Mouse (Mus musculus): ENCODE results near the gene Spats2l. TPM values are rescaled to one million over a fixed set of nuclear protein-coding genes. Genes with fewer than 3 reads are reported as not detected.

Gene Spats2l
- polyA plus RNA-seq, 2 experiments from 2014 or later, result 0.54 to 1.0 TPM

DNA sequence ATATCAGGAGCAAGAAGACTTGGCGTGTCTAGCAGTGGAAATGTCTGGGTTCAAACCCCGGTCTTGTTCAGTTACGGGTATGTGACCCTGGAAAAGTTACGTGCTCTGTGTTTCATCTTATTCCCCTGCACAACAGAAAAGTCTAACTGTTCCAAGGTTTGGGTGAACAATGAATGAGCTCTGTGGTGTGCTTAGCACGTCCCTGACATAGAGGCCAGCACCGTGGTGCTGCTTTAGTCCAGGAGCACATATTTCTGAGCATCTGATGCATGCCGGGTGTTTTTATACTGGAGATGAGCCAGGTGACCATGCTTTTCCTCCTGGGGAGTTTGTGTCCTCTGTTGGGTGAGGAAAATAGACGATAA is 116.9 kb downstream of the Spats2l start:
- ATAC-seq, result no peak

DNA sequence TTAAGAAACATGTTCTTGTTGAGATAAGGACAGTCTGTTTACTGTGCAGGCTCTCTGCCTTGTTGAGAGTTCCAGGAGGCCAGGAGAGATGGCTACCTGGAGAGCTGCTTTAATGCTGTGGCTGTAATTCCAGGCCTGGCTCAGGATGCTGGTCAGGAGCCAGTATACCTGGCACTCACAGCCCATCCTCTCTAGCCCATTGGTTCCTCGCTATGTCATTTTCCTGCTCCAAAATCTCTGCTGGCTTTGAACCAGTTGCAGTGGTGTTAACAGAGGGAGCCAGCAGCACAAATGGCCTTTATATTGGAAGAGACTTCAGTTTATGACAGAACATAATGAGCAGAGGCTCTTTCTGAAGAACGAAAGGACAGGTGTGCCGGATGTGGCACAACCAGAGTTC is 127.5 kb downstream of the Spats2l start:
- ATAC-seq, result no peak

DNA sequence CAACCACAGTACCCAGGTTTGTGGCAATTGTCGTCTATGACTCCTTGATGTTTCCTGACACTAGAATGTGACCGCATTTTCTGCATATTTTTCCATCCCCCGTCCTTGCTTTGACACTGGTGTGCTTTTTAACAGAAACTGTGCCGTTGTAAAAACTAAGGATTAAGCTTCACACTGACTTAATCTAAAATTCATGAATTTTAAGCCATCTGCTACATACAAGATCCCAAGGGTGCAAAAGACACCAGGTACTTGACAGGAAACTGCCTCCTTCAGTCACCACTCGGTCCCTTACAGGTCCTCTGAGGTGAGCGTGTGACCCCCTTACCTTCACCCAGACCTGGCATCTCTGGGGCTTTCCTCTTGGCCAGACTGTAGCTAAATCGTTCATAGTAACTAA is 129.8 kb downstream of the Spats2l start:
- no peak for ATAC-seq

DNA sequence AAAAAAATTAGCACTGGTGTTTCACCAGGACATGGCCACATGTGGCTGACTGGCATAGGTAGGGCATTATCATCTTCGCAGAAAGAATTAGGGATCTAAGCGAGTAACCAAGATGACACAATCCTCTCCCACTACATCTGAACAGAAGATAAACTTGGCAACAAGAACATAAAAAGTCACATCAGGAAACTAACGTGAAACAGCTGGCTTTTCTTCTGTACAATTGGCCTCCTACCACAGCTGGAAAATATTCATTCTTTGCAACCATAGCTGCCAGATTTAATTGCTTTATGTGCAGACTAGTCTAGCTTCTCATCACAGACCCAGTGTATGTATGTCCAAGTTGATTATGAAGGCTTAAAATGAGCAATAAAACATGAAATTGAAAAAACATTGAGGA is 131.9 kb downstream of the Spats2l start:
- no peak for ATAC-seq

DNA sequence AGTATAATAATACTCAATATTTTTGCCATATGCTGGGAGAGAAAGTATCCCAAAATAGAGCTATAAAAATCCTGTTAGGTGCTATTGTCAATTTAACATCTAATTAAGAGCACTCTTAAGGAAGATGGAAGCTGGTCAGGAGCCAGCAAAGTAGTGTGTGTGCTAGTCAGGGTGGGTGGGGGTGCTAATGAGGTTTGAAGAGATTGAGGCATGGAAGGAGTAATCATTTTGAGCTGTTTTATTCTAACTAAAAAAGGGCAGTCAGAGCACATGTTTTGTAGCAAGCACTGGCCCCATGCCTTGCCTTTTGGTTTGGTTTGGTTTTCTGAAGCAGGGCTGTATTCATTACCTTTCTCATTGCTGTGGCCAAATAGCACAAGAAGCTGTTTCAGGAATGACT is 132.3 kb downstream of the Spats2l start:
- no peak for ATAC-seq

DNA sequence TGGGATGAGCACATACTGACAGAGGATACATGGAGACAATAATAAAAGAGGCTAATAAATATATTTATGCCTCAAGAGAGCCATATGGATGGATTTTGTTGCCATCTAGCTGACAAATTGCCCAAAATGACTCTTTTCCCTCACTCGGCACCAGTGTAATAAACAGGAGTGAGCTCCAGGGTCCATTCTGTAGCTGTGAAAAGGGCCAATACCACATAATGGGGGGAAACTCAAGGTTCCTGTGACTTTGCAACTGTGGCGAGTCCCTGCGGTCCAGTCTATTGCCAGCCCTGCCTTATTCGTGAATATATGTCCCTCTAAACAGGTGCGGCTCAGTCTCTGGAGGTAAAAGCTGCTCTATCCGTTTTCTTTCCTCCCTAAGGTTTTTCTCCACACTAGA is 137.6 kb downstream of the Spats2l start:
- no peak for ATAC-seq

DNA sequence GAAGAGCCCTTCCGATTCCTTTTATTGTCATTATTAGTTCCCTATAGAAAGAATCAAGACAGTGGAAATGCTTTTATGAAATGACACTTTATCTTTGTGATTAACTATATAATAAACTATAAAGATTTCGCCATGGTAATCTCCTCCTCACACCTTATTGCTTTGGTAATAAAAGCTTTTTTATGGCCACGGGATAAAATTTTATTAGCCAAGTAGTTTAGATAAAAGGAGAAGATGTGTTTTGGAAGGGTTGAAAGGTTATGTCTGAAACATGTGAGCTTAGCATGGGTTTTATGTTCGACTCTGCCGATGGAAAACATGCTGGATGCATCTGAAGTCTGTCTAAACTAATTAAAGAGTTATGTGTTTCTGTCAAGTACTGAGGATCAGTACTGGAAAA is 143.4 kb downstream of the Spats2l start:
- no peak for ATAC-seq

DNA sequence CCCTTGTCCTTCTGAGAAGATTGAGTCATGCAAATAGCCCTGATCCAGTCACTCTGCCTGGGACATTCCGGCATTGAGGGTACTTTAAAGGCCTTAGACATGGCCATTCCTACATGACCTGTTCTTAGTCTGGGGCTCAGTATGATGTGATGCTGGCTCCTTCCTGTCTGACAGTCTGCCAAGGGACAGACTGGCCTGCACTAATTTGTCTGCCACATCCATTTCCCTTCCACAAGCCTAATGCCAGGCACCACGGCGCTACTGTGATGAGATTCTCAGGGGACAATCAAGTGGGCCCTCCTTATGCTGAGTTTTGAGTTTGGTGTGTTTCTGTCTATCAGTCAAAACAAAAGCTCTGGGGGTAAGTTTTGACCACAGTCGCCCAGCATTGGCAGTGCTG is 144.6 kb downstream of the Spats2l start:
- no peak for ATAC-seq

DNA sequence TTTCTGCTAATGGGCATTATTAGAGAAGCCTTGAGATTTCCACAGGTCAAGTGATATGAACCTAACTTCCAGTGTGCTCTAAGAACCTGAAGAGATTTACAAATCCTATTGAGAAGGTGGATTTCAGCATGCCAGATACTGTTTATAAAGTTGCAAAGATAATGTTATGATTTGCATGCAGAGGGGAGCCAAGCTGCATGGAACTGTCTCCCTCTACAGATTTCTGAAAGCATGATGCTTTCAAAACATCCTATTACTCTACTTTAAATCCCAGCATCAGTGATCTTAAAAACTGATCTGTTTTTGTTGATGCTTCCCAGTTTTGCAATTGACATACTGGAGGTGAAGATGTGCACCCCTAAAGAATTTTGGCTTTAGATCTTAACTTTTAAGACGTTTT is 160.3 kb downstream of the Spats2l start:
- ATAC-seq, result no peak

DNA sequence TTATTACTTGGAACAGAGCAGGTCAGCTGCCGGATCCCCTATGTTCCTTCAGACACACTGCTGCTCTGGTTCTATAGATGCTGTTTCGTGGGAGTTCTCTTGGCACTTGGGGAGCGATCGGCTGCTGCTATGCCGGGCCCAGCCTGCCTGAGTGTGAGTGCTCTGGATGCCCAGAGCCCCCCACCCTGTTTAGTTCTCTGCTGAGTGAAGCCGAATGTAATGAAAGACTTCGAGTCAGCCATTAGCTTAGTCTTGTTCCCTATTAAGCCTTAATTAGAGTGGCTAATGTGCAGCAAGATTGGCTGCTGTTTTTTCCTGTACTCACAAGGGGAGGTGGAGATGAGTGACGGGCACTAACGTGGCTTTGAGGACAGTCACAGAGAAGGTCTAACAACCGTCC is 166.7 kb downstream of the Spats2l start:
- ATAC-seq, result no peak

DNA sequence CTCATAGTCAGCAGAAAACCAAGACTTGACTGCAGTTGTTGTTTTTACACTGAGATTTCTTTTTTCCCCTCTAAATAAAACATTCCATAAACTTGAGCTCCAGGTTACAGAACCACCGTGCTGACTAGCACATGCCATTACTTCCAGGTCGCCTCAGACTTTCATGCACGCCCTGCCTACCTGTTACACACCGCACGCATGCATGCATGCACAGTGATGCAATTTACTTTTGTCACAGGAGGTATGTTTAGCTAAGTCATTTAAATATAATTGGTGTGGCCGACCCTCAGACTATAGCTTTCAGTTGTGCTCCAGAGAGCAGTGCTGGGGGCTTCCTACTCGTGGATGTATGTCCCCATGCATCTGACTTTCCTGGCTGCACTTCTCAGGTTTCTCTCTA is 167.1 kb downstream of the Spats2l start:
- ATAC-seq, result no peak

DNA sequence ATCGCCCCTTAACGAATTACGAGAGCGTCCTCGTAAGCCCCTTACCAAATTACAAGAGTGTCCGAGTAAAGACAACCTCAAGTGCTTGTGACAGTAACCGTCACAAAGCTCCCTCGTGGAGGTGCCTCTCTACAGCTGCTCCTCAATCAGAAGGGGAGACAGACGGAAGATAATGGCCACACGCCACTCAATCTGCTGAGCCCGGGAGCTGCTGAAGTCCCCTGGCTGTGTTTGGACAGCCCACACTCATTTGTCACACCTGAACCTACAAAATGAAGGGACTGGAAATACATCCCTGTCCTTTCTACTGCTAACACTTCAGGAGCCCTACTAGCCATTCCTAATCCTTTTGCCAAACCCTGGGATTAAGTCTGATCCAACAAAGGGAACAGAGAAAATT is 167.8 kb downstream of the Spats2l start:
- no peak for ATAC-seq

DNA sequence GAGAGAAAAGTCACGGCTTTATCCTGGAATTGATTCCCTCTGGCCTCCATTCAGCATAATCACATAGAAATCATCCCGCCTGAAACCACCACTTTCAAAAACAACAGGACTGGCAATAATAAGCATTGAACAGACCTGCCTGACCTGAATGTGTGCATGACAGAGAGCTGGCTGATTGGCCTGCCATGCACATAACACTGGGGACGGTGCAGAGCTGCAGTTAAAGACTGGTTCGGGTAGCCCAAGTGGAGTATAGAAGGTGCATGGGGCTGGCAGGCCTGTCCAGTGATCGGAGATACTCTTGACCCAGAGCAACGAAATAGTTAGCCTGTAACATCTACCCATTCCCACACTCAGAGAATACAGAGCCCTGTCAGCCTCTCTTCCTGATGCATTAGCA is 168.3 kb downstream of the Spats2l start:
- no peak for ATAC-seq

DNA sequence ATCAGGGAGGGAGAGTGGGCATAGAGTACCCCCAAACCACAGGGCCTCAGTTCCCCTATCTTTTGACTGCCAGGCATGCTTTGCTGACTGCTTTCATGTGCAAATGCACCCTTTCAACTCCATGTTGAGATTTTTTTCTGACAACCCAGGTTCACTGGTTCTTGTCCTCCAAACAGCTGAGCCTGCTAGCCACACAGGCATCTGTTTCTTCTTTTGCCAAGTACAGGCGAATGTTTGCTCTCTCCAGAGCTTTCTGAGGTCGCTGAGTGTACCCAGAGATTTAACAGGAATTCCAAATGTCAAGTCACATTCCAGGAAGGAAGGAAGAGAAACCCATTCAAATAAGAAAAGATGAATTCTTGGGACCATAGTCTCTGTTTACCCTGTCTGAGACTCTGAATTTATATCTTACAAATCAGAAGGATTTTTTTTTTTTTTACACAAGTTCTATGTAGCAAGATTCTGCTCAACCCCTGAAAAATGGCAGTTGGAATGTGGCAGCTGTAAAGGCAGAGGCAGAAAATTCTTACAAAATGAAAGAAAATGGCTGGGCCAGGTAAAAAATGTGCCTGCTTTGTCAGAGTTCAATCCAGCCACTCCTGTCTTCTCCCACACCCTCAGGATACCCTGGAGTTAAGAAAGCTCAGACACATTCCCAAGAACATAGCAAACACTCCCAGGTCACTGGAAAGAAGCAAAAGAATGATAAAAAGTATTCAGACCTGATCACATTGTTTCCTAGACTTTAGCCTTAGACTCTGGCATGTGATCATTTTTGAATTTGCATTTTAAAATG is 173.8 kb downstream of the Spats2l start:
- no peak for ATAC-seq

DNA sequence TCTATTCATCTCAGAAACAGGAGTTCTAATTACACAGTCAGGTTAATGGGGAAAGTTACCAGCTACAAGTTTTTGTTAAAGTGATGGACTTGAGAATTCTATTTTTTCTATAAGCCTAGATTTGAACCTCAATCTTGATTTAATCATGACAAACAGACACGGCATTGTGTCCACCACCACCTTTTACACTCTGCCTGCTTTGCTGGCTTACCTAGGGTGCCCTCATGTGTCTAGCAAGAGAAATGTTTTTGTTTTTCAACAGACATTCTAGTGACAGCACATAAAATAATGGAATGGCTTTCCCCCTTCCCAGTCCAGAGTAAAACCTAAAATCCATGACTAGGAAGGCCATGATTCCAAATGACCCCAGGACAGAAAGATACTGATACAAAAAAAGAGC is 175.2 kb downstream of the Spats2l start:
- ATAC-seq, result no peak

DNA sequence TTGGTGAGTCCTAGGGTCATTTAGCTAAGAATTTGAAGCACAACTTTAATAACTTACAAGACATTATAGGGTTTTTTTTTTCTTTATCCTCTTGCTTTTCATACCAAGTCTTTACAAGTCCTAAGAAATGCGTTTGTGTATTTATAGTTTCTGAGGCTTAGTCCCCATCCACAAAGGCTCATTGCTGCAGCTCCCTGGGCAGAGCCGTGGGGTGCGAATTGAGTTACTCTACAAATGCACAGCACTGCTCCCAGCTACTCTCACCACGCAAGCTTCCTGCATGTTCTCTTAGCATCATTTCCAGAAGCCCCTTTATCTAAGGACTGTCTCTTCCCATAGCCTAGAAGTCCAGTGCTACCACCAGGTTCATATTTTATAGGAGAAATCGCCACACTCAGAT is 175.8 kb downstream of the Spats2l start:
- no peak for ATAC-seq

DNA sequence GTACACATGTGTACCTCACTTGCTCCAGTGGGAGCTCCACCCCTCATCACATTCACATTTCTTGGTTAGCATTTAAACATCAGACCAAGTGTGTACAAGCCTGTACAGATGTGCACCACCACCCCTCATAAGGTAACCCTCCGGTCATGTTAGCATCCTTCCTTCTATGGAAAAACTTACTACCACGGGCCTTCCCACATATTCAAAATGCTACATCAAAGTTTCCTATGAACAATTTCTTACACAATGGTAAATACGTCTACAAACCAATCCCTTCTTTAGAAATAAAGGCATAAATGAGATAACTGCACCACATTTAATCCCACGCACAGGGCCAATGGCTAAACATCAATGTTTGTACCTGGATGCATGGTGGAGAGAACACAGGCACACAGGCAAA is 178.5 kb downstream of the Spats2l start:
- no peak for ATAC-seq

DNA sequence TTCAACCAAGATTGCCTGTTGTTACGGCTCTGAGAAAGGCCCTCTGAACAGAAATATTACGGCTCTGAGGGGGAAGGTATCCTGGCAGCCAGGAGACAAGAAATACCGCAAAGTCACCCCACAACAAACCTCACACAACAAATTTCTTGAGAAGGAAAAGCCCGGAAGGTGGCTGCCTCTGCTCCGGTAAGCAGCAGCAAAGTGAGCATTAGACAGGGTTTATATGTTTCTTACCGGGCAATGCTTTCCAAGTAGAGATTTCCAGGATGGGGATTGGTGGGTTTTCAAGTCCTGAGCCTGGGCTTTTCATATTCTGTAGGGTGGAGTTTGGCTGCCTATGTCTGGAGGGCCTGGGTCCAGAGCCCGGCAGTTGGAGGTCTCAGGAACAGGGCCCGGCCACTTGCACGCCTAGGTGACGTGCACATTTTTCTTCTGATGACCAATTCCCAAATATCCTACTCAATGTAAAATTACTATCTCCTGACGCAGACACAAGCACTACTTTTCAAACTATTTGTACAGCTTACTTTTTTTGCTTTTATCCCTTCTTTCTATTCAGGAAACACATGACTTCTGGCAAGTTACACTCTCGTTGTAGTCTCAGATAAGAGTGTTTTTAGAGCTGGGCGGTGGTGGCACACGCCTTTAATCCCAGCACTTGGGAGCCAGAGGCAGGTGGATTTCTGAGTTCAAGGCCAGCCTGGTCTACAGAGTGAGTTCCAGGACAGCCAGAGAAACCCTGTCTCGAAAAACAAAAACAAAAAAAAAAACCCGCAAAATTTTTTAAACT is 179.8 kb downstream of the Spats2l start:
- no peak for ATAC-seq

DNA sequence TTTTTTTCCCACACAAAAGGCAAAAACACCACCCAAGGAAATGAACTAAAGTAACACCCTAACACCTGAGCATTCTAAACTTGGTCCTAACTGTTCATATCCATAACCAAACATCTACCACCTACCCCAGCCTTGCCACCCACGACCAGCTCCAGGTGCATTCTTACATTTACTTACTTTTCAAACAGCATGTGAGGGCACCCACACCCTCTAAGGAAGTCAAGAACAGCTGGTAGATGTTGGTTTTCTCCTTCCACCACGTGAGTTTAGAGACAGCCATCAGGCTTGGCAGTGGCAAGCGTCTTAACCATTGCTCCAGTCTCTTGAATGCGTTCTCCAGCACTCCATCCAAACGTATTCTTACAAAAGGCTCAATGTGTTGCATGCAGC is 180.4 kb downstream of the Spats2l start:
- no peak for ATAC-seq

DNA sequence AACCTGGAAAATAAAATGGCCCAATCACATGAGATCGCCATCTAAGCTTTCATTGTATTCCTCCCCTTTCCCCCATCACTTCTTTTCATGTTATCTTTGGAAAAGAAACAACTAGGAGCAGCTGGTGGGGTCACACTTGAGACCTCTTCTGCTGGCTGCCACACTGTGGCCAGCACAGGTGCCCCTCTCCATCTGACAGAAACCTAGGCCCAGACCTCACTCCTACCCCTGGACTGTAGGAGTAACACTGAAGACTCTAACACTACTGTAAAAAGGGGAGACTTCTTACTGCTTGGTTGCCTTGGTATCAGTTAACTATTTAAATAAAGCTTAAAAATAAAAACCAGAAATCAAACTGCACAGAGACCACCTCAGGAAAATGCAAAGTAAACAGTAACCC is 181.8 kb downstream of the Spats2l start:
- no peak for ATAC-seq

DNA sequence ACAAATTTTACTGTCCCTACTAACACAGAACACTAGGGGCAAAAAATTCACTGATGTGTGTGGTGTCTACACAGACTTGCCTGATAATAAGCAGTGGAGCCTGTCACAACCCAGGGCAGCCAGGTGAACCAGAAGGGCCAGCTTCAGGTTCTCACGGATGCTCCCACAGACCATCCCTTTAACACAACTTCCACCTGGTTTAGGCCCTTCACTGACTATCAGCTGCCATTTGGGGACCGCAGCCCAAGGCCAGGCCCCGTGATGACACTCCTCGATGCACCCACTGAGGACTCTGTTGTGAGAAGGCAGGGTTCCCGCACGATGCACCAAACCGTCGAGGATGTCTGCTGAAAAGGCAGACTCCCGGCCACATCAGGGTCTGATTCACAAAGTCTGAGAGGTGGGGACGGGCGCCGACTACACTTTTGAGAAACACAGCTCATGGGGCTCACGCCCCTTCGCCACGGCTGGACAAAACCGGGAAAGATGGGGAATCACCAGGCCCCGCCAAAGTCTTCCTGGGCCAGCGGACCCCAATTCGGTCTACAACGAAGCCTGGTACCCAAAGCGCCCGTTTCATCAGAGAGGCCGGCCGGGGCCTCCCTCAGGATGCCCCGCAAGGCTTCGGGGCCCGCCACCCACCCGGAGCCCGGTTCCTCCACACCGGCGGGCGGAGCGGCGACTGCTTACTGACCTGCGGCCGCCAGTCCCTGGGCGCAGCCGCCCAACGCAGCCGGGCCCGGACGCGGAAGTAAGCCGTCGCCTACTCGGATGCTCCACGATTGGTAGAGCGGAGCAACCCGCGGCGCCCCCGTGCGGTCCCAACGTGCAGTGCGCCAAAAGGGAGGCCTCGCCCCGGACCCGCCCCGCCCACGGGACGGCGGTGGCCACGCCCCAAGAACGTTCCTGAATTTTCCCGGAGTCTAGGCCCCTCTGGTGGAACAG is 195.6 kb downstream of the Spats2l start:
- ATAC-seq, result peak; percentile 96

DNA sequence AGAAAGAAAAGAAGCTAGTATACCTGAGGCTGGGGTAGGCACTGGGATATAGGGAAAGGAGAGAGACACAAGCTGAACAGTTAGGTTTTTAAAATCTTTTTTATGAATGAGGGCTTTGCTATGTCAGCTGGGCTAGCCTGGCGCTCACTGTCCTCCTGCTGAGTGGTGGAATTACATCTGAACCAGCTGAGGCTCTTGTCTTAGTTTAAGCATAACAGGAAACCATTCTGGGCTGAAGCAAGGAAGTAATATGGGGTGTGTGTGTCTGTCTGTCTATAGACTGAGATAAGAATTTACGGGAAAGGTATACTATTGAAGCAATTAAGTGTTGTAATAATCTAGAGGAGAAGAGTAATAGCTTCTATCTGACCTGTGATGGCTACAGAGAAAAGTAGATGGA is 197.6 kb downstream of the Spats2l start:
- no peak for ATAC-seq

DNA sequence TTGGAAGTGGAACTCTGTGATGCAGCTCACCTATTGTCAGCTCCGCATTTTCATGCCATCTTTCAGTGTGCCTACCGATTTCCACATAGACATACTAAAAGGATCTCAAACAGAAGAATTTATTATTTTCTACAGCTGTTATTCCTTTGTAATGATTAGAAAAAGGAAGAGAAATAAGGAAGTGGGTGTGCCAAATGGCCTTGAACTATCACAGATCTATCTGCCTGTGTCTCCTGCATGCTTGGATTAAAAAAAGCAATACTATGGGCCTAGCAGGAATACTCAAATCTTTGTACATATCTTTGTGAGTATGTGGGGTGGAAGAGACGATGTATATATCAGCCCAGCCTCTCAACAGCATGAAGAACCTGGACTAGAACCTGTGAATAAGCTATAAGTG is 202.9 kb downstream of the Spats2l start:
- no peak for ATAC-seq

All from CD4-positive, CD25-positive, alpha-beta regulatory T cell, adult 4 months (primary cell).